Mouse (Mus musculus) kidney, adult 8-10 months (tissue): ENCODE results near the gene Rsg1.

Source experiments
- DNase-seq, 2 experiments: peaks; one replicate each; pipeline ENCODE4 v3.0.0; 2022

Gene Rsg1

GRCm38 (mm10) chr4:141213342-141213741, 414 bp upstream of the Rsg1 start:
- no peak for DNase-seq

- DNase-seq: peak in 1 of 2 experiments; percentile 16
Measured at GRCm38 (mm10) chr4:141214337-141214851, 638 bp downstream of the Rsg1 start.

- DNase-seq: no peak
Measured at GRCm38 (mm10) chr4:141219583-141220213, 5.9 kb downstream of the Rsg1 start.

GRCm38 (mm10) chr4:141221848-141222247, 8.1 kb downstream of the Rsg1 start:
- no peak for DNase-seq

GRCm38 (mm10) chr4:141222752-141223151, 9.0 kb downstream of the Rsg1 start:
- DNase-seq: no peak

GRCm38 (mm10) chr4:141228687-141229086, 14.9 kb downstream of the Rsg1 start:
- no peak for DNase-seq

GRCm38 (mm10) chr4:141233196-141233595, 19.4 kb downstream of the Rsg1 start:
- no peak for DNase-seq

- no peak for DNase-seq
Measured at GRCm38 (mm10) chr4:141235537-141236111, 21.9 kb downstream of the Rsg1 start.

- DNase-seq: no peak
Measured at GRCm38 (mm10) chr4:141236856-141237255, 23.1 kb downstream of the Rsg1 start.

GRCm38 (mm10) chr4:141238492-141239387, 25.0 kb downstream of the Rsg1 start:
- DNase-seq: no peak

GRCm38 (mm10) chr4:141239388-141240125, 25.8 kb downstream of the Rsg1 start, which contains the start of gene Arhgef19:
Gene Arhgef19 (plus strand): TSS chr4:141239499.
- DNase-seq: peak; percentile 91 to 92

- peak; percentile 84 to 86 for DNase-seq
Measured at GRCm38 (mm10) chr4:141240617-141241016, 26.9 kb downstream of the Rsg1 start.

GRCm38 (mm10) chr4:141241861-141242260, 28.1 kb downstream of the Rsg1 start:
- DNase-seq: no peak

GRCm38 (mm10) chr4:141242651-141243241, 29.0 kb downstream of the Rsg1 start:
- DNase-seq: peak; percentile 51 to 54

- DNase-seq: no peak
Measured at GRCm38 (mm10) chr4:141243636-141244035, 29.9 kb downstream of the Rsg1 start.

GRCm38 (mm10) chr4:141244401-141244800, 30.6 kb downstream of the Rsg1 start:
- DNase-seq: no peak

GRCm38 (mm10) chr4:141244931-141245425, 31.2 kb downstream of the Rsg1 start:
- peak; percentile 47 to 65 for DNase-seq

- DNase-seq: no peak
Measured at GRCm38 (mm10) chr4:141246089-141246997, 32.6 kb downstream of the Rsg1 start.

GRCm38 (mm10) chr4:141246998-141247350, 33.2 kb downstream of the Rsg1 start:
- DNase-seq: no peak

- no peak for DNase-seq
Measured at GRCm38 (mm10) chr4:141247776-141248613, 34.2 kb downstream of the Rsg1 start.
